Mouse (Mus musculus): ENCODE measurements around the gene Qrfpr. TPM values are rescaled to one million over a fixed set of nuclear protein-coding genes. Genes with fewer than 3 reads are reported as not detected.
A peak's percentile ranks its signal among the peaks of the same experiment; 100 is the strongest.

Gene Qrfpr
- polyA plus RNA-seq (2015; fragmentation: Nextera tagmentation; extraction: Ambion mirVana) = 0.08 TPM in 1 of 2 replicates, not detected in the other

DNA sequence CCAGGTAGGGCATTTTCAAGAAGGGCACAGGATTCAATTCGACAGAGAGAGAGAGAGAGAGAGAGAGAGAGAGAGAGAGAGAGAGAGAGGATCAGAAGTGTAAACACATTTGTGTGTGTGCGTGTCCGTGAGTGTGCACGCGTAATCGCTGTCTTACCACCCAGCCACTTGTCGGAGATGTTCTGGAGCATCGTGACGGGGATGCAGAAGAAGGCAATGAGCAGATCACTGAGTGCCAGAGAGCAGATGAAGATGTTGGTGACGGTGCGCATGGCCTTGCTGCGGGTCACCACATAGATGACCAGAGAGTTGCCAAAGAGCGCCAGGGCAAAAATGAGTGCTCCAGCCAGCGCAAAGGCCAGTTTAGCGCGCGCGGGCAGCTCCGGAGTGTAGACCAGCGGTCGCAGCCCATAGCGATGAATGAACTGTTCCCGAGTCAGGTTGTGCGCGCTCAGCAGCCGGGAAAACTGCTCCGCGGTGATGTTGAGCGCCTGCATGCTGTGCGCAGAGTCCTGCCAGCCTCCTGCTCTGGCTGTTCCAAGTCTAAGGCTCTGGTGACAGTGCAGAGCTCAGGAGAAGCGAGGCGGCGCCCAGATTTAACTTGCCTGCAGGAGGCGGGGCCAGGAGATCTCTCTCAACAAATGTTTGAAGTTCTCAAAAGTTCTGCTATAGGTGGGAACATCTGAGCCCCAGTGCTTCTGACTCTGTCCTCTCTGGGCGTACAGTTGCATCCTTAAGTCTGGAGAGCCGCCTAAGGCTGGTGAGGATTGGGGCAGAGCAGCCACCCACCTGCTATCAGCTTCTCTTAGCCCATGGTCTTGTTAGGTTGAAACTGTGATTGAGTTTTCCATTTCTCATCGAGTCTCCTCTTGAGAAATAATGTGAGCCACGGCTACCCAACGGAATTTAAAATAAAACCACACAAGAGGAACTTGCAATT lies at the start of gene Qrfpr:
Gene Qrfpr (minus strand): TSS at position 571 of the 940 bp plus-strand sequence.
- Histone ChIP-seq H3K4me3 (replicated peaks) (no peak within 1 kb of the TSS), H3K9ac (no peak within 1 kb of the TSS), H3K36me3 (no peaks in the 10 kb centered on the region), H3K27me3 (peaks cover 18% of the 10 kb centered on the region), H3K27ac (no peak within 1 kb of the TSS), H3K9me3 (replicated peaks) (no peaks in the 10 kb centered on the region), H3K4me2 (peak within 1 kb of the TSS; percentile 32; the same call in 1 of the 2 replicates), H3K4me1 (replicated peaks) (no peaks in the 10 kb centered on the region)
- no peak for ATAC-seq (ENCODE audit: low read depth)
- 12% methylated on average over 39 of the region's 39 CpGs for WGBS (ENCODE audit: insufficient replicate concordance)
- DNase-seq = no peak

DNA sequence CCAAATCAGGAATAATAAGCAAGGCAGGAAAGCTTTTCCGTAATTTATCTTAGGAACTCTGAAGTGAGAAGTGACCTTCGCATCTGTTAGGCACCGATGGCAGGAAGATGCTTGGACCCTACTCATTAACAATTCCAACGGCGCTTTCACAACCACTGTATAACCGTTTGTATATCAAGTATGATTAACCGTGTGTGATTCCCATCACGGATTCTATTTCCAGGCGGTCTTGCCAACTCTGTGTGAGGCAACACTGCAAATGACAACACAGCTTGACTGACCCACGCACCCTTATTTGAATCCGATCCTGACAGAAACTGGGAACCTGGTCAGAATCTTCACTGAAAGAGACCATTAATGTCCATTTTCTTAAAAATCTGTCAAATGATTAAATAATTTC lies 41.8 kb upstream of the Qrfpr start:
- Histone ChIP-seq H3K27me3 (no peaks in the 10 kb centered on the region), H3K27ac (no peak overlapping the region), H3K4me3 (replicated peaks) (no peak overlapping the region), H3K4me1 (replicated peaks) (no peaks in the 10 kb centered on the region), H3K9ac (no peak overlapping the region), H3K4me2 (no peak overlapping the region), H3K36me3 (no peaks in the 10 kb centered on the region), H3K9me3 (replicated peaks) (no peaks in the 10 kb centered on the region)
- no peak for ATAC-seq (ENCODE audit: low read depth)
- no peak for DNase-seq
- WGBS (ENCODE audit: insufficient replicate concordance) = 74% methylated on average over 11 of the region's 11 CpGs

DNA sequence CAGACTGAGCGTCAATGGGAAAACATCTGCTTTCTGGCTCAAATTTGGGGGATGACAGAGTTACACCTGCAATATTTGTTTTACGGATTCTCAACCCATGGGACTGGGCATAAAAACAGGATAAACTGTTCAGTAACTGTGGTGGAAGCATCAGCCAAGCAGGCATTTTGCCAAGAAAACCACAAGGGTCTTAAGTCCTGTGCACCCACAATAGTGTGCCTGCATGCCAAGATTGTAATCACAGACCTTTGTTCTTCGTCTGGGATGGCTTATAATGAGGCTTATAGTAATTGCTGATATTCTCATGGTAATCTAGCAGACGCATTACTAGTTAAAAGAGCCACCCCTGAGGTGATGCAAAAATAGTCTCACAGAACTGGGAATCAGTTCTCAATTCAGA lies 41.2 kb upstream of the Qrfpr start:
- 62% methylated on average over 4 of the region's 4 CpGs for WGBS (ENCODE audit: insufficient replicate concordance)
- no peaks in the 10 kb centered on the region for H3K36me3 ChIP-seq

DNA sequence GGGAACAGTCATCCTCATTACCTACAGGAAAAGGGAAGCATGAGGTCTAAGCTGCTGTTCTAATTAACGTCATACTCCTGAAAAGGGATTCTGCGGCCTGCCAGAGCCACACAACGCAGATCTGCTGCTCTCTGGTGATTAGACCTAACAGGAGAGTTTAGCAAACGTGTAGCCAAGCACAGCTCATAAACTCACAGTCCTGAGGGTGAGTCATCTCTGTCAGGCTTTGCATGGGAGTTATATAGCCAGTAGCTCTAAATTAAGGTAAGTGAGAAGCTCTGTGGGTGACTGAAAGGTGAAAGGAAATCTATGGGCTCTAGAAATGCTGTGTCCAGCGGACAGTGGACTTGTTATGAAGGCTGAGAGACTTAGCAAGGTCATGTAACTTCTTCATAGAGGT lies 28.5 kb upstream of the Qrfpr start:
- Histone ChIP-seq H3K27ac (no peak overlapping the region), H3K4me3 (replicated peaks) (no peak overlapping the region), H3K27me3 (no peaks in the 10 kb centered on the region), H3K4me1 (replicated peaks) (no peaks in the 10 kb centered on the region), H3K9me3 (replicated peaks) (no peaks in the 10 kb centered on the region), H3K4me2 (no peak overlapping the region), H3K36me3 (no peaks in the 10 kb centered on the region), H3K9ac (no peak overlapping the region)
- DNase-seq (no peak), ATAC-seq (ENCODE audit: low read depth) (no peak)
- whole genome bisulfite sequencing (ENCODE audit: insufficient replicate concordance) = 58% methylated on average over 5 of the region's 5 CpGs

More for the DNA sequence above, 41.2 kb upstream of the Qrfpr start:
- Histone ChIP-seq H3K4me1 (replicated peaks) (no peaks in the 10 kb centered on the region), H3K9ac (no peak overlapping the region), H3K27me3 (no peaks in the 10 kb centered on the region), H3K9me3 (replicated peaks) (no peaks in the 10 kb centered on the region), H3K4me3 (replicated peaks) (no peak overlapping the region), H3K27ac (no peak overlapping the region), H3K4me2 (no peak overlapping the region)
- no peak for DNase-seq
- no peak for ATAC-seq (ENCODE audit: low read depth)

DNA sequence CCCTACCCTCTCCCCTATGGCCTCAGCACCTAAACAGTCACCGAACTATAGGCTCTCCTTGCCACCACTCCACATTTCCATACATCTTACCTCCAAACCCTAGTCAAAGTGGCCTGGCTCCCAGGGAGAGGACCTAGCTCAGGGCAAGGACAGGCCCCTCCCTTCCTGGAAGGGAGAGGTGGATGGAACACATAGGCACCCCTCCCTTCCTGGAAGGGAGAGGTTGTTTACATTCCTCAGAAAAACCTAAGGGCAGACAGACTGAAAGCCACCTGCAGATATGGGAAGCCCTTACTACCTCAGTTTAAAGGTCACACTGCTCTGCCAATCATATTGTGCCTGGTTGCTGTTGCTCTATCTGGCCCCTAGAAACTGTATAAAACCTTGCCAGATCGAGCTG lies 26.3 kb upstream of the Qrfpr start:
- ATAC-seq (ENCODE audit: low read depth) (peak; percentile 31; the same call in 1 of the 2 replicates), DNase-seq (no peak)
- Histone ChIP-seq H3K4me3 (replicated peaks) (no peak overlapping the region), H3K4me1 (replicated peaks) (no peaks in the 10 kb centered on the region), H3K4me2 (no peak overlapping the region), H3K27me3 (no peaks in the 10 kb centered on the region), H3K9me3 (replicated peaks) (no peaks in the 10 kb centered on the region), H3K36me3 (no peaks in the 10 kb centered on the region), H3K27ac (no peak overlapping the region), H3K9ac (no peak overlapping the region)
- WGBS (ENCODE audit: insufficient replicate concordance) = 58% methylated on average over 2 of the region's 2 CpGs

DNA sequence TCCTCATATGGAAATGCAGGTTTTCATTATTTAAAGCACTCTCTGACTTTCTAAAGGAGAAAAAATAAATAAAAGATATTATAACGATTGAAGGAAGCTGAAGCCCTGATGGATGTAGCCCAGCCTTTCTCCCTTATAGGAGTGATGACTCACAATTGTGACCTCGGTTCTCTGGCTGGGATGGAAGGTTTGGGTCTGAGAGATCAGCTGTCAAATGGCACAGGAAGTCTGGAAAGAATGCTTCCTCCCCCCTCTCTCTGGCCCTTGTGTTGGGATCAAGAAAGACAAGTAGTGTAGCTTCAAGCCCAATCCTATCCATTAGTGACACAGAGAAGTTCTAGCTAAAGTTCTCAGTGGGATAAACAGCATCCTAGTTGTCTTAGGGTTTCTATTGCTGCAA lies 7.8 kb upstream of the Qrfpr start:
- ATAC-seq (ENCODE audit: low read depth) = no peak
- H3K9me3 ChIP-seq (replicated peaks) = no peaks in the 10 kb centered on the region
- H3K4me1 ChIP-seq (replicated peaks) = no peaks in the 10 kb centered on the region
- no peak overlapping the region for H3K4me2 ChIP-seq
- no peaks in the 10 kb centered on the region for H3K36me3 ChIP-seq
- 30% methylated on average over 2 of the region's 2 CpGs for WGBS (ENCODE audit: insufficient replicate concordance)
- no peaks in the 10 kb centered on the region for H3K27me3 ChIP-seq
- DNase-seq = no peak
- no peak overlapping the region for H3K27ac ChIP-seq
- no peak overlapping the region for H3K9ac ChIP-seq
- no peak overlapping the region for H3K4me3 ChIP-seq (replicated peaks)

DNA sequence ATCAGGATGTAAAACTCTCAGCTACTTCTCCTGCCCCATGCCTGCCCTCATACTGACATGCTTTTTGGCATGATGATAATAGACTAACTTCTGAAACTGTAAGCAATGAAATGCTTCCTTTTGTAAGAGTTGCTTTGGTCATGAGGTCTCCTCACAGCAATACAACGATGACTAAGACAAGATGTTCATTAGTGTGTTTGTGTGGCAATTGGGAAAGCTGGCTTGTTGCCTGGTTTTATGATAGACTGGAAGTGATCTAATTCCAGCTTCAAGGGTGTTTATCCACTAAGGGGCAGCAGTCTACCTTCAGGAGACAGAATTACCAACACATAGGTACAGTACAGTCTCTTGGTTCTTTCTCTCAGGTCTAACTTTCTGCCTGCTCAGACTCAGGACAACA lies 5.1 kb upstream of the Qrfpr start:
- no peaks in the 10 kb centered on the region for H3K9me3 ChIP-seq (replicated peaks)
- no peak overlapping the region for H3K27ac ChIP-seq
- no peaks in the 10 kb centered on the region for H3K4me1 ChIP-seq (replicated peaks)
- H3K4me2 ChIP-seq = no peak overlapping the region
- no peak for ATAC-seq (ENCODE audit: low read depth)
- no peak overlapping the region for H3K9ac ChIP-seq
- 70% methylated on average over 1 of the region's 1 CpGs for WGBS (ENCODE audit: insufficient replicate concordance)
- H3K4me3 ChIP-seq (replicated peaks) = no peak overlapping the region
- H3K36me3 ChIP-seq = no peaks in the 10 kb centered on the region
- no peak for DNase-seq
- peaks cover 5% of the 10 kb centered on the region for H3K27me3 ChIP-seq

DNA sequence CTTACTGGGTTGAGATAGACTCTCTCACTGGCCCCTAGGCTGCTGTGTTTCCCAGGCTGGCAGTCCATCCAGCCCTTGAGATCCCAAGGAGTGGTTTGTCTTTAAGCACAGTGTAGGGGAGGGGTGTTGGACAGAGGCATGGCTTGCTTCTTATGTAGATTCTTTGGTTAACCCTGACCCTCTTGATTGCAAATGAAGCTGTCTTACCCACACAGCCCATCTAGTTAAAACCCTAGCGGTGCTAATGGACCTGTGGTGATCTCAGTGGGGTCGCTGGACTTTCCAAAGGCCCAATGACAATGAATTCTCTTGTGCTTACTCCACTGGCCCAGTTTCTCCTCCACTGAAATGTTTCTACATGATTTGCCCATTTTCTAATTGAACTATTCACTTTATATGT lies 1.2 kb upstream of the Qrfpr start:
- WGBS (ENCODE audit: insufficient replicate concordance) = 13% methylated on average over 2 of the region's 2 CpGs
- ATAC-seq (ENCODE audit: low read depth) = no peak

DNA sequence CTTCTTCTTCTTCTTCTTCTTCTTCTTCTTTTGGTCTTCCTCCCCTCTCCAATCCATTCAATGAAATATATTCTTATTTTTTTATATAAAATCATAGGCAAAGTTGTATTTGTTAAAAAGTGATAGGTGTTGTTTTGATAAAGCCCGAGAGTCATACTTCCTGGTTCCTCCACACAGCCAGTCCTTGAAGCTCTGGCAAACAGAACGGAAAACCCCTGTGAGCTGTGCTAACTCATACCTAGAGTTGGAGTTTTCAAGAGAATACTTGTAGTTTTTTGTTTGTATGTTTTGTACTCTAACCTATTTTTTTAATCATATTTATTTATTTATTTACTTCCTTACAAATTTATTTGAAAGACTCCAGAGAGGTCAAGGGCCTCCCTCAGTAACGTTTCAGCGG lies 9.4 kb downstream of the Qrfpr start:
- DNase-seq = no peak

More for the DNA sequence above, 1.2 kb upstream of the Qrfpr start:
- no peak overlapping the region for H3K27ac ChIP-seq
- H3K27me3 ChIP-seq = peaks cover 18% of the 10 kb centered on the region
- H3K9ac ChIP-seq = no peak overlapping the region
- H3K4me3 ChIP-seq (replicated peaks) = no peak overlapping the region
- no peaks in the 10 kb centered on the region for H3K4me1 ChIP-seq (replicated peaks)
- DNase-seq = no peak
- H3K9me3 ChIP-seq (replicated peaks) = no peaks in the 10 kb centered on the region
- H3K4me2 ChIP-seq = no peak overlapping the region
- H3K36me3 ChIP-seq = no peaks in the 10 kb centered on the region

DNA sequence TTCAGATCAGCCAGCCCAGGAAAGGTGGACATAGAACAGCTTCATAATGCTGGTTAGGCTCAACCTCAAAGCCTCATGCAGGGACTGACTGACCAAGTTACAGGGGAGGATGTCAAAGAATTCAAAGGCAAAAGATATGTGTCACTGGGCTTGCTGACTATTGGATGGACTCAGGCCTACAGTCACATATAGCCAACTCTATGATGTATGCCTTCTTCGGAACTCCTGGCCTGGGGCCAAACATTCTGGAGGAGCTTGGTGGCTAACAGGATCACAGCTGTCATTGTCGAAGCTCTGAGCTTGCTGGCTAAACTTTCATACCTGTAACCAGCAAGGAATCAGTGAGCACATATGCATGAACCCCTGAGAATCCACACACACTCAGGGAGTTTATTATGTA lies 11.2 kb downstream of the Qrfpr start:
- no peak overlapping the region for H3K27ac ChIP-seq

More for the DNA sequence above, 9.4 kb downstream of the Qrfpr start:
- Histone ChIP-seq H3K27me3 (no peaks in the 10 kb centered on the region), H3K4me3 (replicated peaks) (no peak overlapping the region), H3K4me2 (no peak overlapping the region), H3K27ac (no peak overlapping the region), H3K9me3 (replicated peaks) (no peaks in the 10 kb centered on the region), H3K9ac (no peak overlapping the region), H3K36me3 (no peaks in the 10 kb centered on the region), H3K4me1 (replicated peaks) (no peaks in the 10 kb centered on the region)
- no peak for ATAC-seq (ENCODE audit: low read depth)
- WGBS (ENCODE audit: insufficient replicate concordance) = 60% methylated on average over 4 of the region's 4 CpGs

DNA sequence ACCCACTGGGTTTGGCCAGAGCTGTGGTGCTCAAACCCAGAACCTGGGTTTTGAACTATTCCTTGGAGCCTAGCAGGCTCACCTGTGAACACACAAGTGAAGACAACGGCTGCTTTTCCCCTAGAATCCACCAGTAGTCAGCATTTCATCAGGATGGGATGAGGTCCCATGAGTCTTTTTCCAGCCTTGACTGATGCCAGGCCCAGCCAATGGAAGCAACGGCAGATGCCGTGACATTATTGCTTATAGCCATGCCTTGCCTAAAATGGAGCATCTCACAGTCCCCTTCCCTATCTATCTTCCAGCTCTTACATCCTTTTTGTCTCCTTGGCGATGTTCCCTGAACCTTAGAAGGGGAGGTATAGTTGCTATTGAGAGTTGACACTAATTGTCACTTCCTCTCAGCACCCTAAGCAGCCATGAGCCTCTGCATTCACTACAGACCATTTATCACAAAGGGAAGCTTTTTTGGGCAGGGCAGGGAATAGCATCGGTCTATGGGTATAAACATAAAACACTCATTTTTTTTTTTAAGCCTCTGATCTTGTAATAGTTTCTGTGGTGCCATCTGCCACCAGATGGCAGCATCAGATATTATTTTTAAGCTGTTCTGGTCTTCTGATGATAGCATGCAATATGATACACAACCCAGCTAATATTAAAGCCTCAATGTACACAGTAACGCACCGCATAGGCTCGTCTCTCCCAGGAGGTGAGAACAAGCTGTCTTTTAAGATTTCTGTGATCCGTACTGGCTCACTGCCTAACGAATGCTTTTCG lies 12.1 kb downstream of the Qrfpr start:
- no peaks in the 10 kb centered on the region for H3K27me3 ChIP-seq
- H3K27ac ChIP-seq = no peak overlapping the region
- DNase-seq (no peak), ATAC-seq (ENCODE audit: low read depth) (no peak)
- H3K9ac ChIP-seq = no peak overlapping the region
- WGBS (ENCODE audit: insufficient replicate concordance) = 50% methylated on average over 11 of the region's 11 CpGs
- no peak overlapping the region for H3K4me2 ChIP-seq
- no peaks in the 10 kb centered on the region for H3K36me3 ChIP-seq
- no peaks in the 10 kb centered on the region for H3K4me1 ChIP-seq (replicated peaks)
- H3K4me3 ChIP-seq (replicated peaks) = no peak overlapping the region
- no peaks in the 10 kb centered on the region for H3K9me3 ChIP-seq (replicated peaks)

More for the DNA sequence above, 11.2 kb downstream of the Qrfpr start:
- Histone ChIP-seq H3K4me3 (replicated peaks) (no peak overlapping the region), H3K9me3 (replicated peaks) (no peaks in the 10 kb centered on the region), H3K4me1 (replicated peaks) (no peaks in the 10 kb centered on the region), H3K9ac (no peak overlapping the region), H3K36me3 (no peaks in the 10 kb centered on the region), H3K4me2 (no peak overlapping the region), H3K27me3 (no peaks in the 10 kb centered on the region)
- WGBS (ENCODE audit: insufficient replicate concordance) = 46% methylated on average over 2 of the region's 2 CpGs
- DNase-seq = no peak
- no peak for ATAC-seq (ENCODE audit: low read depth)
